Mouse (Mus musculus) small intestine, adult 2 months (tissue): ENCODE measurements around the gene Lrrn4cl.

Source experiments
- CTCF ChIP-seq: fragments of 200-500 bp; IDR thresholded peaks from 2 replicates; pipeline ENCODE4 v1.5.1; 2012; ENCODE audit warnings: low read depth, mild to moderate bottlenecking, control low read depth, inconsistent platforms, low read length, moderate library complexity, mixed read lengths; ENCODE audit not compliant: insufficient replicate concordance, insufficient read length; ENCODE audit errors: extremely low read depth
- POLR2A ChIP-seq: fragments of 200-500 bp; IDR thresholded peaks from 2 replicates; pipeline ENCODE4 v1.6.1; 2012; ENCODE audit warnings: low read depth, mild to moderate bottlenecking, control low read depth, inconsistent platforms, low read length, moderate library complexity

GRCm38 (mm10) chr19:8888511-8889385 is 38.2 kb downstream of the Lrrn4cl start, which contains the start of the genes 1810009A15Rik and Gm49416:
- TF ChIP-seq POLR2A (peak; percentile 92), CTCF (no peak)
